Mouse (Mus musculus) right cerebral cortex, adult 2 months (tissue): ENCODE measurements around the gene Nsg2.

ENCODE experiments used
- DNase-seq, 2 experiments: peaks; one replicate each; pipeline ENCODE4 v3.0.0; 2021 to 2022; ENCODE audit warnings: low spot score in 2 of 2

Gene Nsg2

DNA sequence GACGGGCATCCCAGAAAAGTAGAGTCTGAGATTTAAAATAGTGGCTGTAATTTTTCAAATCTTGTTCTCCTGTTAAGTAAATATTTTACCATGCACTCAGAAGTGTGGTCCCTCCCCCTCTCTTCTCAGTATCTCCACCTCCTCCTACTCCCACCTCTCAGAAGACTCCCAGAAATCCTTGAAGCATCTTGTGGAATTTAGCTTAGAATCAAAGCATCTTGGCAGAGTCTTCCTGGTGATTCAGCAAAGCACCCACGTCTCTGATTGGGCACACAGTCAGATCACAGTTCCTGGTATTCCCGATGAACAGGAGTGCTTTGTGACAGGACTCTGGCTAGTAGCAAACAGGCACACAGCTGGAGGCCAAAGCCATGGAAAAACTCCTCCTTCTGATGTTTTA is 83.2 kb downstream of the Nsg2 start:
- peak; percentile 66 to 79 for DNase-seq

DNA sequence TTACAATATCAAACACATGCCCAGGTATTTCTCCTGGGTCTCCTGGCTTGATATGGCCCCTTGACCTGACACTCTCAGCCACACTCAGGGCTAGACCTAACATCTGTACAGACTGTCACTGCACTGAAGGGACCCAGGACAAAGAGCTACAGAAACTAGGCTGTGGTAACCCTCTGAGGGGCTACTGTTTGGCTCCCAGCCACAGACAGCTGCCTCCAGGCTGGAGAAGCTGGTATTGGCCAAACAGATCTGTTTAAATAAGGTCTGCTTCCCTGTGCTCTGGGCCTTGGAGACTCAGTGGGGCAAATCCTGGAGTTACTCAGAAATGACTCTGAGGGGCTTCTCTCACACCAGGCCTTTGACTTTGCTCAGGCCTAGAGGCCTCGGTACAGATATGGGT is 86.3 kb downstream of the Nsg2 start:
- DNase-seq, result no peak

DNA sequence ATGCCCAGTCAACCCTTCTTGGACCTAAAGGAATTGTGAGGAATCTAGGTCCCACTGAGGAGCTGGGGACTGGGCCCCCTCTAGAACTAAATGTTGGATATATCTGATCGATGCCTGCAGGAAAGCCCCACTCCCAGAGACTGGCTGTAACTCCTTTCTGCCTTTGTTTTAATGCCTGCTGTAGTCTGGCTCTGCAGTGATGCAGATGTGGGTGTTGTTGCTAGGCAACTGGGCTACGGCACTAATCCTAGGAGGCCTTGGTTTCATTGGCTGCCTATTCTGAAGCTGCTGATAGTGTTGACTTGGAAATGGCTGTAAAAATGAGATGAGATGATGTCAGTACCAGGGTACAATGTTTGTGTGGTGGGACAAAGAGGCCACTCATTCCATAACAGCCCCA is 87.1 kb downstream of the Nsg2 start:
- DNase-seq, result peak; percentile 86 to 89

DNA sequence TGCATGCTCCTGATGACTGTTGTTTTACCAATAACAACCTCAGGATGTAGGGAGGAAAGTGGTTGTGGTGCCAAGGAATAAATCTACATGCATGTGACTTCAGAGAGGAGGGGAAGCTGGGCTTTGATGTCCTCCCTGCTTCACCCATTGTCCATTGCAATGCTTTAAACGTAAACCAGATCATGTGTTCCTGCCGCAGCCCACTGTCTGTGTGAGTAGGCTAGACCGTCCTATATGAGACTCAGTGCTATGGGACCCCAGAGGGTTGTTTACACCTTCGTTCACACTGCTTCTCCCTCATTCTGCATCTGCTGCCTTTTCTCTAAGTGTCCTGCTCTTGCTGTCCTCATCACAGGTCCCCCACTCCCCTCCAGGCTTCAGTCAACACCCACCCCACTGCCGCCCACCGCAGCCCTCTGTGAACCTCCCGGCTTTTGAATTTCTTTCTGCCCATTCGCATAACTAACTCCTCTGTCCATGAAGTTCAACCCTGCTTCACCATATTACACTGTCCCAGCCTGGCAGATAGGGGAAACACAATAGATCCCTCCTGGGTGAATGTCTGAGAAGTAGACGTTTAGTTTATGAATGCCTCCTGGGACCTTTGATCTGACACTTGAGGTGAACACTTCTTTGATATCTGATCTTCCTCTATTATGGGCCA is 87.6 kb downstream of the Nsg2 start:
- DNase-seq, result no peak

DNA sequence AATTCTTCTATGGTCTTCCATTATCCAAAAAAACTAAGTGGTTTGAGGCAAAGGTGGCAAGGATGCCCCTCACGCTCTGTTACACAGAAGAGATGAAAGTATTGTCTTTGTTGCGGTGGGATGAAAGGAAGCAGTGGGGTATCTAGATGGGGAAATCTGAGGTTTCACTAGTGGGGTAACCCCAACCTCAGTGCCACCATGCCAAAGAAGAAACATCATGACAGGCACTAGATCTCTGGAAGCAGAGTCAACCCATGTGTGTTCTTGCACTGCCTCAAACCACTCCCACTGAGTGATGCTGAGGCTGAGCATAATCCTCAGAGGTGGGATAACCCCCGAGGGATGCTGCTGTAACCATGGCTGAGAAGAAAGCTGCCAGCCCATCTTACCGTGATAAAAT is 95.5 kb downstream of the Nsg2 start:
- no peak for DNase-seq

DNA sequence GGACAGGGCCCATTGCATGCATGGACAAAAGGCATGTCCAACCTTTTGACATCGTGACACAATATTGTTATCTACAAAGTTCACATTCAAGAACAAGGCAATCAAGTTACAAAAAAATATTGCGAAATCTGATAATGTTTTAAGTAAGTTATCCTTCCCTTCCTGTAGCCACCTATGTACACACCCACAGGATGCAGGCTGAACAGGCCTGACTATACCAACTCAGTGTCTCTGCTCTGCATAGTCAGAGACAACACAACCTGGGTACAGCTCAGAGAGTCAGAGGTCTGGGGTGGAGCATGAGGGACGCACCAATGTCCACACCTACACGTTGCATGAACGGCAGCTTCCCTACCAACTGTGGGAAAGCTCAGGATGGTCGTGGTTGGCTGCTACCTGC is 96.1 kb downstream of the Nsg2 start:
- no peak for DNase-seq

DNA sequence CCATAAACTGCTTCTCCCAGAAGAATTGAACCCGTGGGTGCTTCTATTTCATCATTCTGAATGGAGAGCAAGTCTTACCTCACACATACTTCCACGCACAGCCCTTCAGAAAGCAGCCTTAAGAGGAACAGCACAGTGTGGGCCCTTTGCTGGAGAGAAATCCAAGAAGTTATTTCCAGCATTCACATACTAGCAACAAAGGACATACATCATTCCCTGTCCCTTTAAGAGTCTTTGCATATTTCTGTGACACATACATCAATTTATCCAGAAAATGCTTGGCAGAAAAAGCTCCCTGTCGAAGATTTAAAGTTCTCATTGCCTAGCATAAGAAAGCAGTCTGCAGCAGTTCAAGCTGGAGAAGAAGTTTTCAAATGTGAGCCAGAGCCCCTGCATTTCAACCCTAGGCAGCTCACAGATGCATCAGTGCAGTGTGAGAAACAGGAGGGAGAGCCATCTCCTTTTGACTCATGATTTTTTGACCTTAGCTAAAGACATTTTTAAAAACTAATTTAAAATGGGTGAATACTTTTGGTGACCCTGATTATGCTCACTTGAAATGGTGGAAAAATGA is 100.9 kb downstream of the Nsg2 start:
- DNase-seq, result peak; percentile 35

DNA sequence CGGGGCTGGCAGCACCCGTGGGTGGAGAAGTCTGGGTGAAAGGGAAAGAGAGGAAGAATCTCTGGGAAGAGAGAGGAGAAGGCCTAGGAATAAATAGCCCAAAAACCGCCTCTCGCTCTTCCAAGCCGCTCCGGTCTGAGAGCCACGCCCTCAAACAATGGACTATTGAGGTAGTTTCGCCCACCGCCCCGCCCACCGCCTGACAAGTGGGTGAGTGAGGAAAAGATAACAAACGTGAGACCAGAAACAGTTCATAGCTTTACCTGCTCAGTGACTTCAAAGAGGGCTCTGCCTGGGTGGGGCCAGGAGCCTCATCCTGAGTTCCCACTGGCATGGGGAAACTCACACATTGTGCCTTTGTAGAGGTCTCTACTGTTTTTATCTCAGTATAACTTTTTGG is 102.7 kb downstream of the Nsg2 start:
- DNase-seq, result peak in 1 of 2 experiments; percentile 24

DNA sequence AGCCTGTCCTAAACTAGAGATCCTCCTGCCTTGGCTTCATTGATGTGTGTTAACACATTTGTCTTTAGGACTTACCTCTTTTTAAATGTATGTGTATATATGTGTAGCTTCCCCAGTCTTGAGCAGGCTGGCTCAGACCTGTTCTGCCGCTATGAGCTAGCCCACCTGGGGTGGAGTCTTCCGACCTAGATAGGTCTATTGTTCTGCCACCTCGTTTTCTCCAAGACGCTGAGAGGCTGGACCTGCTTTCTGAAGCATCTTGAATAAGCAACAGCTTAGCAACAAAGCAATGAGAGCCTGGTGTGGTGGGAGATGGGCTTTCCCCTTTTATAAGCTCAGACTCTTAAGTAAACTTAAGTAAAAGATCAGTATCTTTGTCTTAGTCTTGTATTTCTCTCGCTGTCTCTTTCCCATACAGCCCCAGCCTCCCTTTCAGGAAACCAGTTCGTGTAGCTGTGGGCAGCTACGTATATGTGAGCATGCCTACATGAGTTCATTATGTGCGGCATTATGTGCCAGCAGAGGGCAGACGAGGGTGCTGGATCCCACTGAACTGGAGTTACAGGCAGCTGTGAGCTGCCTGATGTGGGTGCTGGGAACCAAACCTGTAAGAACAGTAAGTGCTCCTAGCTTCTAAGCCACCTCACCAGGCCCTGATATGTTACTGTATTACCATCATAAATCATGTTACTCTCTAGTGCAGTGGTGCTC is 104.3 kb downstream of the Nsg2 start:
- DNase-seq, result no peak

DNA sequence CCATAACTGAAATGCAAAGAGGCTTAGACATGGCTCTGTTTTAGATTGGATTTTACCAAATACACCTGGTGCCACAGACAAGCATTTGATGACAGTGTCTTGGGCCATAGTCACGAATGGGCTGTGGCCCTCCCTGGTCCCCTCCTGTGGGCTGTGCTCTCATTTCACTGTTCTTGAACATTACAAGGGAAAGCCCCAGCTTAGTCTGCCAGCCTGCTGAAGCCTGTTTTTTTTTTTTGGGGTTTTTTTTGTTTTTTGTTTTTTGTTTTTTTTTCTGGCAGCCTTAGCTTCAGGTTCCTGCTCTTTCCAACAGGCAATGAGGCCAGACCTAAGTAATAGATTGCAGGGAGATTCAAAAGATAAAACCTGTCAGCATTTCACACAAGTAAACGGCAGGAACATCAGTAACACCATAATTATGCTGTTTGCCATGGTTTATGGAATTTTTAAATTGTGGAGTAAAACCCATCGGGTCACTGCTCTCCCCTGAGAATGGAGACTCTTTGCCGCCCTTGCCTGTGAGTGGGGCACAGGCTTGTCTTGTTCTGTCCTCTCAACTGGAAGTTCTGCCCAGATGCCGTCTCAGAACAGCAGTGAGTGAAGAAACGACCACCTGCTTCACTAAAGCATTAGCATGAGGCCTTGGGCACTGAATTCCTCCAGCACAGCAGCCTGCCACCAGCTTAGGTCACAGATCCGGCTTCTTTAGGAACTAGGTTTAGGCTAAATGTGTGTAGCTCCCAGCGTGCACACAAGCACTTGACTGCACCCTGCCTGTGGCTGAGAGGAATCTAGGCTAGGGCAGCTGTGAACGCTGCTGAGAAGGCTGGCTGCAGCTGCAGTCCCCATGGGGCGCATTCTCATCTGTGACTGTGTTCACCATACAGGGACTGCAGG is 105.7 kb downstream of the Nsg2 start:
- DNase-seq, result no peak

DNA sequence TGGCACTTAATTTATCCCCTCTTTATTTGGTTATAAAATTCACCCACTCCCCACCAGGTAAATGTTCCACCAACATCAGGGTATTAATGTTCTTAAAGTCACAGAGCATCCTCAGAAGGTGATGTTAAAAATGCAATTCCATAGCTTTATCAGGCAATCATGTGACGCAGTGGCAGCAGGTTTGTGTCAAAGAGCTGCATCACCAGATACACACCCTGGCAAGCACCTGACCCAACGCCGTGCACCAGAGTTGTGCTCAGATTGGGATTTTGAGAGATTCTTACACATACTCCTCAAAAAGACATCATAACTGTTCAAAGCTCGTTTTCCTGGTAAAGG is 106.4 kb downstream of the Nsg2 start:
- no peak for DNase-seq

DNA sequence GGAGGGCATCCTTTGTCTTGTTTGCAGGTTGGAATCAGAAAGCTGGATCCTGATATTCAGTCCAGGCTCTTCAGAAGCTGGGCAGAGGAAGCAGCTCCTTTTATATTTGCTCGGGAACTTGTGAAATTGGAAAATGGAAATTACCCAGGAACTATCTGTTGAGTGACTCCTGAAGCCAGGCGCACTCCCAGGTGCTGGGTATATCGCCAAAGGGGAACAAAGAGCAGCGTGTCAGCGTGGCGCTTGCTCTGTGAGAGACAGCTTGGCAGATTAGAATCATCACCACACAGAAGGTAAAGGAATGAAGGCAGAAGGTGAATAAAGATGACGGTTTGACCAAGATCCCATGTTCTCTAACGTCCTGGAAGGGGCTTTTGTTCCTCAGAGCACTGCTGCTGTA is 108.2 kb downstream of the Nsg2 start:
- no peak for DNase-seq
